Mouse (Mus musculus) spleen, postnatal 36 days (tissue): ENCODE data around the gene Smdt1.
A peak's percentile ranks its signal among the peaks of the same experiment; 100 is the strongest.

Source experiments
- DNase-seq, 2 experiments: peaks; one replicate each; pipeline ENCODE4 v3.0.0; 2022; ENCODE audit warnings: low spot score in 2 of 2, mixed read lengths in 1 of 2

Gene Smdt1

DNA sequence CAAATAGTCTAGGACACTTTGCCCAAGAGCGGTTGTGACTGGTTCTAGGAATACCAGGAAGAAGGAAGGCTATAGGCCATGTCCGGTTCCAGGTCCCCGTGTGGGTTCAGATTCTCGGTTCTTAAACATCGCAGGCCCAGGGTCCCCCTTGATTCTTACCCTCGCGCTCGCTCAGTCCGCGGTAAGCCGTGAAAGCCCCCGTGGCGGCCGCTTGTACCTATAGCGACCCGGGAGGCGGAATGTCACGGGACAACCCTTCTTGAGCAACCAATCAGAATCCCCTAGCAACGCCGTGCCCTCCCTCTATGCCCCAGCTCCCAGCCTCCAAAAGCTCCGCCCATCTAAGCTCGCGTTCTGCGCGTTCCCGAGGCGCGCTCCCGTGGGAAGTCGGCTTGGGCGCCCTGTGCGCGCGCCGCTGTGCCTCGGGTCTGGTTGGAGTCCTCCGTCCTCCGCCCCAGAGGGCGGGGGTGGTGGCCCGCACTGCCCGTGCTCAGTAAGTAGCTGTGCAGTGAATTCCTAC lies at the start of gene Smdt1, which contains the start of the genes Naga and Pheta2:
Gene Smdt1, plus strand, starts transcription at position 367 of the 520 bp plus-strand sequence.
Gene Naga, minus strand, starts transcription at position 333 of the 520 bp plus-strand sequence.
Gene Pheta2, plus strand, starts transcription at position 350 of the 520 bp plus-strand sequence.
- peak; percentile 93 to 96 for DNase-seq

DNA sequence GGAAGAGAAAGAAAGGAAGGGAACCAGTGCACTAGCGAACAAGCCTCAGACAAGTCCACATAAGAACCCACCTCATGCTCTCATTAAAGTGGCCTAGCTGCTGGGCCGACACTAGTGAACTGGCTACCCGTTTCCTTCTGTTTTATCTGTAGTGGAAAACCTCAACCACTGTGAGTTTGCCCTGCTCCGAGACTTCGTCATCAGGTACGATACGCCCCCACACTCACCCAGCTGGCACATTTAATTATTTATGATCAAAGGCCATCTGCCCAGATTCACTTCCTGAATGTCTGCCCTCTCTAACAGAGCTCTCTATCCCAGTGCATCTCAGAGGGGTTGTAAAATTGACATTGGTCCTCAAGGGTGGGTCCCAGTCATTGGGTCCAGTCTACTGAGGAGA lies 48.5 kb upstream of the Smdt1 start:
- no peak for DNase-seq

DNA sequence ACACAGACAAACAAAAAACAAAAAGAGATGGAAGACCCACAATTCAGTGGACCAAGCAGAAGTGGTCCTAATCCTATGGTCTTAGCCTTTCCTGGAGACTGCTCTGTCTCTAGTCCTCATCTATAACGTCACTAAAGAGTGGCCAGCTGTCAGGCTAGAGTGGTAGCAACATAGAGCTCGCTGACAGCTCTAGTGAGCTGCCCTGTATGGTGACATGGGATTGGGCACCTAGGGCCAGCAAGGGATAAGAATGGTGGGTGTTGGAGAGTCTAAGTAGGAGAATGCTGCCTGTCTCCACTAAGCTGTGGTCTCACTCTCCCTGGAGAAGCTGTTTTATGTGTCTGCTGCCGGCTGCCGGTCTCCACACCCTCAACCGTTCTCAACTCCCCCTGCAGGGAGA lies 45.9 kb upstream of the Smdt1 start:
- no peak for DNase-seq

DNA sequence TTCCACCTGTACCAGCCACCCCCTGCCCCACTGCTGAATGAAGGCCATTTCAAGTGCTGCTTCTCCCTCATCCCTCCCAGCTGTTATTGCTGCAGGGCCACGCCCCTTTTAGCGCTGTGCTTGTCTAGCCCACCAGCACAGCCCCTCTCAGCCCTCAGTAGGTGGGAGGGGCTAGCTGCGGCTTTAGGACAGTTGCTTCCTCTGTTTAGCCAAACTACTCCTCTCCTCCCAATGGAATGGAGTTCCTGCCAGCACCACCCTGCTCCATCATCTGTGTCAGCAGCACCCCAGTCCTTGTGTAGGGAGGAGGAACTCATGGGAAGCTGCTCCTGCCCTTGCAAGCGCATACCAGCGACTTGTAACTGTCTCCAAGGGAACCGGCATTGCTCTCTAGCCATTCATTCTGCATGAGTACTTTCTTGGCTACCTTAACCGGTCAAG lies 45.5 kb upstream of the Smdt1 start:
- no peak for DNase-seq

DNA sequence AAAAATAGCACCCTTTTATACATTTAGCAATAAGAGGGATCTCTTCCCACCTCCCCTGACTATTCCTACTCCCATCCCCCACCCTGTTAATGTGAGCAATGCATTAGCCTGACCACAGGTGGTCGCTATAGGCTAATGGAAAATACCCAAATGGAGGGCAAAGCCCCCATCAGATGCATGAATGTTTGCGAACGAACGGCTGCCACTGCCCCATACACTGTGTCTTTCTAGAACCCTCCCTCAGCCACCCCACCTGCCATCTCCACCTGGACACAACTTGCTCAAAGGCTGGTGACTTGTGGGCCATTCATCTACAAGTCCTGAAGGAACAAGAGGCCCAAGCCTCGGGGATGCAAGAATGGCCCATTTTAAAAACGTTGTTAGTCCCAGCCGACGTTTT lies 44.7 kb upstream of the Smdt1 start:
- no peak for DNase-seq

DNA sequence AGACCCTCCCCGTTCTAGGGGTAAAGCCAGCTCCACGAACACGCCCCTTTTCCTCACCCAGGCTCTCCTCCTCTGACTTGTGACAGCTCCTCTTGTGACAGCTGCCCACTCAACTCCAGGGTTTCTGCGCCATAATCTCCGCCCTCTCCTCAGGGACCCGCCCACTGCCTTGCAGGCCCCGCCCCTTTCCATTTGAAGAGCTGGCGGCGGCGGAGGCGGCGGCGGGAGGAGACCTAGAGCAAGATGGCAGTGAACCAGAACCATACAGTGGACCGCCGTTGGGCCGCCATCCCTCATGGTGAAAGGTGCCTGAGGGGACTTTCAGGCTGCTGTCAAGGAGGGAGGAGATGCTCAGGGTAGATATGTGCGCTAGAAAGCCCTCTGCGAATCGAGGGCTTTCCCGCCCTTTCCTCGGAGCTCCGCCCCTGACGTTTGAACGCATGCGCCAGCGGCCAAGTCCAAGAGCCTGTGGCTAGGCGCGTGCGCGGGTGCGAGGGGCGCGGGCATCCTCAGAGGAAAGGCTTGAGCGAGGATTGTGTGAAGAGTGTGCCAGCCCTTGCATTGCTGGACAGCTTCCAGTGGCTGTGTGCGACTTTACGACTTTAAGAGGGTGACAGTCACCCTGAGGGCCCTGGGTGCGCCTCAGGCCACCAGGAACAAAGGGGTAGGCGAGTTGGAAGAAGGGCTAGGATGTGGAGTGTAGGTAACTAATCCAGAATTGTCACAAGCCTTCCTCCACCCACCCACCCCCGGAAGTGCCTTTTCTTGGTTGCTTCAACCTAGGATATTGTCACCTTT lies 39.8 kb upstream of the Smdt1 start, which contains the start of gene Wbp2nl:
Gene Wbp2nl, plus strand, starts transcription at position 191 of the 798 bp plus-strand sequence.
- DNase-seq, result no peak

DNA sequence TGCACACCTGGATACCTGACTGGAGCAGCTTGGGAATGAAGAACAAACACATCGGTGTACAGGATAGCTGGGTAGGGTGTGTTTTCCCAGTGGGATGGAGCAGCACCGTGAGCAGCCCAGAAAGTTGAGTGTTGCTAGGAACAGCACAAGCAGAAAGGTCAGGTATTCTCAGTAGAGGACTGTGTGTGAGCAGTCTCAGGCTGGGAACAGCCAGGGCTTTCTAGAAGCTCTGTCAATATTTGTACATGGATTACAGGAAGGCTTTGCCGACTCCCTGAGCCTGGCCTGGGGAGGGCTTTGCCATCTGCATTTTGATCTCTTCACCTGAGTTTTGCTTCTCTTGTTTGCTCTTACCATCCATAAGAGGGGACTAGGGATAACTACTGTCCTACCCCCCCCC lies 31.7 kb upstream of the Smdt1 start:
- DNase-seq, result no peak

DNA sequence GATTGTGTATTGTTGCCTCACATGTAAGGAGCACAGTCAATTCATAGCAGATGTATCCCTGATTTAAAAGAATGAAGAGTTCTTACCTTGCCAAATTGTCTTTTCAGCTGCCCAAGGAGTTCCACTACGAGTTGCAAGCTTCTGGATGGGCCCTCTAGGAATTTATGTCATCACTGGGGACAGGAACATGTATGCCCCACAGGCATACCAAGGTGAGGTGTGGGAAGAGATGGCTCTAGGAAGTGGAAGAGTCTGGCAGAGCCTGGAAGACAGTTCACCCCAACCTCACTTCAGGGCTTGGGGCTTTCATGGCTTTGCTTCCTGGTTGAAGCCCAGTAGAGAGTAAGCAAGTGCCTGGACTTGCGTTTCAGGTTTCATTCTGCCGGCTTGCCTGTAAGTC lies 30.3 kb upstream of the Smdt1 start:
- no peak for DNase-seq

DNA sequence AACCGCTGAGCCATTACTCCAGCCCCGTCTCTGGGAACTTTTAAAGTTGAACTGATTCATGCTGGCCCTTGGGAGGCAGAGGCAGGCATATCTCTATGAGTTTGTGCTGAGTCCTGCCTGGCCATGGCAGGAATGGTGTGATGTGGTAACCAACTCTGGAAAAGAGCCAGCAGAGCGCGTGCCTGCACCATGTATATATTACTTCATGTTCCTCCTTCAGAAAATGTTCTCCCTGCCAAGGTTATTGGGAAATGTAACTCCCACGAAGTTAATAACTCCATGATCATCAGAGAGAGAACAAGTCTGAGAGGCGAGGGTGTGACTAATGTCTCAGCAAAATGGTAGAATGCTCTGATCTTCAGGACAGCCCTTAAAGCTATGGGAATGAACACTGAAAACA lies 20.9 kb upstream of the Smdt1 start:
- no peak for DNase-seq

DNA sequence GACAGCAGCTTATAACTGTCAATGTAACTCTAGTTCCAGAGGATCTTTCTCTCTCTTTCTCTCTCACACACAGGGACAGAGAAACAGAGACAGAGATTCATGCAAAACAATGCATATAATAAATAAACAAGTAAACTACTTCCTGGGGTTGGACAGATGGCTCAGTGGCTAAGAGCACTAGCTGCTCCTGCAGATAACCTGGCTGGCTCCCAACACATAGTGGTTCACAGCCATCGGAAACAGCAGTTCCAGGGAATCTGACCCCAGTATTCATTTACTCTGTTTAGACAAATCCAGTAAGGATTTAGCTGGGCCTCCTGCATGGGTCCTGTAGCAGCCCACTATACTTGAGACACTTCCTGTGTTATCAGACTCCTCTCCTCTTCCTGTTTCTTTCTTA lies 19.1 kb upstream of the Smdt1 start:
- DNase-seq, result no peak

DNA sequence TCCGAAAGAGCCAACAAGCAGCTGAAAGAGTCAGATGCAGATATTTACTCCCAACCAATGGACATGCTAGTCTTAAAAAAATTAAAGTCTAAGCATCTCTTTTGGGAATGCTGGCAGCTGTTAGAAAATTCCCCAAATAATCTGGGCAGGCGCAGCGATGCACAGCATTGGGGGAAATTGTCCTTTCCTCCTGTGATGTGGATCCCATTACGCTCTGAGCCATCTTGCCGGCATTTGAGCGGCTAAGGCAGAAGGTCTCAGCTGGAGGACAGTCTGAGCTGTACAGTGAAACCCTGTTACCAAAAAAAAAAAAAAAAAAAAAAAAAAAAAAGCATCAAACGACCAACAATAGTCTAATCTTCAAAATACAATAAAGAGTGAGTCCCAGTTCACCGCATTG lies 16.6 kb upstream of the Smdt1 start:
- no peak for DNase-seq

DNA sequence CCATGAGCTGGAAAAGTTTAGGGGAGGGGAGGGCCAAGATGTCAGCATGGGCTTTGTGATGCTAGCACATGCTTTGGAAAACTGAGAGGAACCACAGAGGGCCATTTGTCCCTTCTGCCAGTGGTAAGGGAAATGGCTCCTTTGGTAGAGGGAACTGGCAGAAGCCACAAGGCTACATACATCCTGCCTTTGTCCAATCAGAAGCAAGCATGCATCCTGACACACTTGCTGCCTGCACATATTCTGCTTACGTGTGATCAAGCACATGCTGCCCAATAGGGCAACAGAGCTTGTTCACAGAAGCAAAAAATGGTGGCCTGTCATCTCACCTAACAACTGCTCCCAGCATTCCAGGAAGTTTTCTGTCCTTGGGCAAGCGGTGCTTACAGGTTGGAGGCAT lies 13.4 kb upstream of the Smdt1 start:
- DNase-seq, result no peak

DNA sequence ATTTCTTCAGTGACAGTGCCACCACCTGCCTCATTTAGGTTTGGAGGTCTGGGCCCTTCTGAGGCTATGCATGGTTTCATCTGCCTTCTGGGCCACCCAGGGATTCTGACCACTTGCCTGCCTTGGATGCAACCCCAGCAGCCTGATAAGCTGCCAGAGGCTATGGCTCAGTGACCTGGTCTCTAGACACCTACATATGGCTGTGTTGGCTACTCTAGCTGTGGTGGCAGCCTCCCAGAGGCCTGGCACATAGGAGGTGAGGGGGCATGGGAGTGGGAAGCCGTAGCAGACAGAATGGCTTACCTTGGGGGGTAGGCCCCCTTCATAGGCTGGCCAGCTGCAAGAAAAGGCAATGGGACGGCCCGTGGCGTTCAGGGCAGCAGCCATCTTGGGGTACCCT lies 3.6 kb upstream of the Smdt1 start:
- no peak for DNase-seq

DNA sequence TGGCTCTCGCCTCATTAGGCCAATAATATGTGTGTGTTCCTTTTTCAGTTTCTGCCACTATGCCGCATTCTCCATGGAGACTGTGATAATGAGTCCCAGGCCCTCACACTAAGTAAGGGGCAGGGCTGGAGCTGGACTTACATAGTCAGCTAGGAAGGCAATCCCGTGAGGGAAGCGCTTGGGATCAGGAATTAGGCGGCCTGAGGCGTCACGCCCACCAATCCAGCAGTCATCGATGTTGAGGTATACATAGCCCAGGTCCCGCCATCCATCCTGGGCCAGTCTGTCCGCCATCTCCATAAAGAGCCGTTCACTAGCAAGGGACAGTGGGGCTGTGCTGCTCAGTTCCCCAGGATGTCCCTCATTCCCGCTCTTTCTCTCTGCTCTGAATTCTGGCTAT lies 2.1 kb upstream of the Smdt1 start:
- no peak for DNase-seq

DNA sequence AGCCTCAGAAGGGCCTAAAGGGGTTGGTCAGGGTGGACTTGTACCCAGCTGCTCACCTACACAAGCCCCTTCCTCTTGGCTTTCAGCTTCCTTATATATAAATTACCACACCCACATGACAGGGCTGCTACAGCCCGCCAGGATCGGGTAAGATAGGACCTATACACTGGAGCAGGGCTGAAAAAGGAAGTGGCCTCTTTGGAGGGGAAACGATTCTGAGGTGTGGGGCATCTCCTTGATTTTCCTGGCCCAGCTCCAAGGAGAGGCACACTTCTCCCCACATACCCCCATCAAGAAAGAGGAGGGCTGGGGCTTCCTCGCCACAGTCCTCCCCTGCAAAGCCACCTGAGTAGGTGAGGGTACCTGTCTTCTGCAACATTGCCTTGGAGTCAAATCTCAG lies 884 bp upstream of the Smdt1 start:
- peak in 1 of 2 experiments; percentile 38 for DNase-seq

DNA sequence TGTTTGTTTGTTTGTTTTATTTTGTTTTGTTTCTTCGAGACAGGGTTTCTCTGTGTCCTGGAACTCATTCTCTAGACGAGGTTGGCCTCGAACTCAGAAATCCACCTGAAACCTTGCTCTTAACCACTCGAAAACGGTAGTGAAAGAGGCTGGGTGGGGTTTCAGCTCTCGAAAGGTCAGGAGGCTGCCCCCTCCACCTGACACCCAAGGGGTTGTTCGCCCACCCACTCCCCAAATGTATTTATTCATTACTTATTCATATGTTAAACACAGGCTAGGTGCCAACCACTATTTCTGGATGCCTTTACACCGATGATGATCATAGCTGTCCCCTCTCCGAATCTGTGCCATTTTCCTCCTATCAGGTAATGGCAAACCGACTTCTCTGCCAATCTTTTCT lies 391 bp downstream of the Smdt1 start:
- peak in 1 of 2 experiments; percentile 18 for DNase-seq

DNA sequence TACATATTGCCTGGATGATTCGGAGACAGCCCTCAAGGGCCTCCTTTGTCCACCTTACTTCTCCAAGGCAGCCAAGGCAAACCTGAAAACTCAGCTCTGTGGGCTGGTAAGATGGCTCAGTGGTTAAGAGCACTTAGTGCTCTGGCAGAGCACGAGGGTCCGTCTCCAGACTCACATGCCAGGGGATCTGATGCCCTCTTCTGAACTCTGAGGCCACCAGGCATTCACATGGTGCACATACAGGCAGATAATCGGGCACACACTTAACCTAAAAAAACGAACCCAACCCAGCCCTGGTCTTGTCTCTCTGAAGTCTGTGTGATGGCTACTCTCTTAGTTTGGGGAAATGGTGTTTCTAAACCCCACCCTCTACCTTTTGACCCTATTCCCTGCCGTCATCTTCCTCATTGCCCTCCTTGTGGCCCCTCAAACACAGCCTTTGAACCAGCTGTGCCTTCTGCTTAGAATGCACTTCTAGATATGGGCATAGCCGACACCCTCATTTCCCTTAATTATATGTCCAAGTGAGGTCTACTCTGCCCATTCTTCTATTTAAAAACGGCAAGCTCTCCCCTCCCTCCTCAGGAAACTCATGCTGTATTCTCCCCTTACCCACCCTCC lies 985 bp downstream of the Smdt1 start:
- no peak for DNase-seq

DNA sequence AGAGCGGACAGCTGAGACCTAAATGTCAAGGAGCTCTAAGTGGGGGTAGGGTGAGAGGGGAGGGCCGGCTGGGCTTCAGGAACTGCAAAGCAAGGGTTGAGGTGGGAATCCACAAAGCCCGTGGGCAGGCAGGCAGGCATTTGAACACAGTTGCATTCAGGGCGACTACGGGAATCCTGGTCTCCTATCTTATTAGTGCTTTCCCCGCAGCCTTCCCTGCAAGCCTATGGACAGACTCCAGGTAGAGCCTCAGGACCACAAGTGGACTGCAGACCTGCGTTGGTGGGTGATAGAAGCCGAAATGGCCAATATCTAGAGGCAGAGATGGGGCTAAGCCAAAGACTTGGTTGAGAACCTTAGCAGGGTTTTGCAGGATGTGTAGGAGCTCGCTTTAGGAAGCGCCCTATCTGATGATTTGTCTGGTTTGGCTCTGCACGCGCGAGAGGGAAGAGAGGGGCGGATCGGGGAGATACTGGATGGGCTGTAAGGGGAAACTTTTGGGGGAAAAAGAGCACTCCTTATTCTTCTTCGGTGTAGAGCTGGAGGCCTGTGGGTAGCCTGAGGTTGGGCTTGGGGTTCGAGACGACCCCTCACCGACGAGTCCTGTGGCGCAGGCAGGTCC lies 1.8 kb downstream of the Smdt1 start:
- peak in 1 of 2 experiments; percentile 27 for DNase-seq

DNA sequence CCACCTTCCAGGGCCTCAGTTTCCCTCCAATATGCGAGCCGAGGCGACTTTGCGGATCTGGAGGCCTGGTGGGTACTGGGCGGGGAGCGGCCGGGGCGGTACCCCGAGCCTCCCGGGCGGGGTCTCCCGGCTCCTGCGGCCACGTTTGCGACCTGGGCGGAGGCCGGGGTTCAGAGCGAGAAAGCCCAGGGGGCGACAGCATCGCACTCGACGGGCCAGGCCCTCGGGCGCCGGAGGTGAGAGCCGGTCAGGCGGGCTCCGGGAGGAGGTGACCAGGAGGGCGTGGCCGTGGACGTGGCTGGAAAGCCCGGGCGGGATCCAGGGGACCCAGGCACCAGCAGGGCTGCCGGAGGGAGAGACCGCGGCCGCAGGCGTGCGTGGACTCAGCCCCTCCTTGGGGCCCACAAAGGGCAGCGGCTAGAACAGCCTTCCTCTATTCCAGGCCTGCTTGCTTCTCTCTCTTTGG lies 2.3 kb downstream of the Smdt1 start:
- peak; percentile 56 to 57 for DNase-seq

DNA sequence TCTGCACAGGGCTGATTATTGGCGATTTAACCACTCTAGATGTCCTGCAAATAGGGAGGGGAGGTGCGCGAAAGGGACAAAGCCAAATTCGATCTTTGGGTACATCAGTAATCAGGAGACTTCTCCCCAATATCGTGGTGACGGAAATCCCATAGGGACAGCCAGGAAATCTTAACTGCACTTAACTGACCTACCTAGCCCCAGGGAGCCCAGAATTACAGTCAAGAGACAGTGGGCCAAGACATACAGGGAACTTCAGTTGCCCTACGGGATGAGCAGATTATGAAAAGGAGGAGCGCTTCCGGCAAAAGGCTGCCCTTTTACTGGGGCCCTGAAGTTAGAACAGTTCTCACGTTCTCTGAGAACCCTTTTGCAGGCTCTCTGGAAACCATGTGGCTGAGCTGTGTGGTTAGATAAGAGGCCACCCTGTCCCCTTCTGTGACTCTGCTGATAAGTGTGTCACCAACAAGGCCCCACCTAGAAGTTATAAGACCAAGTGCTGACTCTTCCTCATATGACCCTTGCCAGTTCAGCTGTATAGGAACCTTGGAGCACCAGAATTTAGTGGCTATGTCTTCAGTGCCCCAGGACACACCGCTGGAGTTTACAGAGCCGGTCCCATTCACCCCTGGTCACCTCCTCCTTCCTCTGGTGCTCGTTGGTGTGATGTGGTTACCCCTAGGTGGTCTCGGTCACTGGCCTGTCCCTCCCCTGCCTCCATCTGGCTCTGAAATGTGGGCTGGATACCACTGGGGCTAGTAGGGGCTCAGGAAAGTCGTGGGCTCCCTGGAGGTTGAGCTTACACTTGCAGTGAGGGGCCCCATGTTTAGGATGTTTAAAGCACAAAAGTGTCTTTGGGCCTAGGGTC lies 3.1 kb downstream of the Smdt1 start:
- peak; percentile 66 to 78 for DNase-seq

DNA sequence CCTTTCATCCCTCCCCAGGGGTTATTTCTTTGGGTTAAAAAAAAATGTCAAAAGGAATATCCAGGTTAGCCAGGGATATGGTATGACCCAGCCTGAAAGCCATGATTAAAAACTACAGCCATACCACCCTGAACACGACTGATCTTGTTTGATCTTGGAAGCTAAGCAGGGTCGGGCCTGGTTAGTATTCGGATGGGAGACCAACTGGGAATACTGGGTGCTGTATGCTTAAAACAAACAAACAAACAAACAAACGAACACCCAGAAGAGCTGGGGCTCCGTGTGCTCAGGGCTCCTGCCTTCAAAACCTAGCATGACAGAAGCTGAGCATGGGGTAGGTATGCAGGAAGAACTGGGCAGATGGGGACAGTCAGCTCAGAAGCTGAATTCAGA lies 3.8 kb downstream of the Smdt1 start:
- no peak for DNase-seq
